Mouse (Mus musculus): ENCODE data around the gene Kcnn1. TPM values are rescaled to one million over a fixed set of nuclear protein-coding genes. Genes with fewer than 3 reads are reported as not detected.
"Not testable (repeated sequence)": the region's sequence is repeated elsewhere in the genome, so short reads cannot be mapped to it uniquely, and the experiment has no call there.

Kcnn1 gene
- polyA plus RNA-seq, 1 experiment from 2014 or later: 1.1 TPM

GRCm38 (mm10) chr8:70895571-70896259 lies 32.7 kb upstream of the Kcnn1 start:
- not testable (repeated sequence) for H3K27ac ChIP-seq (ENCODE audit: low read depth, low read length); ATAC-seq (replicated peaks; ENCODE audit: insufficient number of reproducible peaks, low FRiP score, low TSS enrichment); H3K9me3 ChIP-seq (replicated peaks; ENCODE audit: control insufficient read depth, low read length)
- H3K4me3 ChIP-seq (ENCODE audit: low read depth, low read length): peak overlapping the region; percentile 91
- peaks cover 39% of the 10 kb centered on the region for H3K27me3 ChIP-seq (ENCODE audit: control insufficient read depth, insufficient read depth, low read length)
- H3K9ac ChIP-seq (ENCODE audit: low read depth, low read length): peak overlapping the region; percentile 89
- peak overlapping the region; percentile 97 for H3K4me2 ChIP-seq
- peaks cover 18% of the 10 kb centered on the region for H3K36me3 ChIP-seq (ENCODE audit: control insufficient read depth, insufficient read depth, low read length)
- WGBS (ENCODE audit: insufficient replicate concordance): 86% methylated on average over 24 of the region's 24 CpGs
- peaks cover 17% of the 10 kb centered on the region for H3K4me1 ChIP-seq (ENCODE audit: control insufficient read depth, insufficient read depth, low read length)

DNA sequence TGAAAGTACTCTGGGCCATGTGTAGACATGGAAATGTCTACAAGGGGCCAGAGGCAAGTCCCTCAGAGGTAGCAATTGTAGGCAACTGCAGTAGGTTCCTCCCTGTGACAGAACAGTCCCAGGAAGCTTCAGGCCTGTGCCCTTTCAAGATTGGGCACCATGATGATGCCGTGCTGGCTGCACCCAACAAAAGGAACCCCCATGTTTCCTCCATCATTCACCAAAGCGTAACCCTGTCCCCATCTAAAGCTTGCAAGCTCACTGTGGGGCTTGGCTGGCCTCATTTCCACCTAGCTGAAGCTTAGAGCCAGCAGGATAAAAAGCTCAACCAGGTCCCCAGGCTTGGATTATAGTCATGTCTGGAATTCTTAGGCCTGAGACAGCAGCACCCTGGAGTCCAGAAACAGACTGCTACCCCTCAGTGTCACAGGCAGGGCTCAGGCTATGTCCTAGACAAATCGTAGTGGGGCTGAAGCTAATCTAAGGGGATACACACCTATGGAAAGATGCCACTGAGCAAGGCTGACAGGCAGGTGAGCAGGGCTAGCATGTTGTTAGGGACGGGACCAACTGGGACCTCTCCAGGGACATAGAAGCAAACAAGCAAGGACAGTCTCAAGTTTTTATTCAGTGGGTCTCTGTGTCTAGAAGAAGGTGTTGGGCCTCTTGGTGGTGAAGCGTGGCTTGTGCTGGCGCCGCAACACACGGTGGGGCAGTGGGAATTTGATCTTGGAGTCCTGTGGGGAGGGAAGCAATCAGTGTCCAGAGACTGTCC lies 31.9 kb upstream of the Kcnn1 start:
- ATAC-seq (replicated peaks; ENCODE audit: insufficient number of reproducible peaks, low FRiP score, low TSS enrichment): no peak
- Histone ChIP-seq H3K4me2 (no peak overlapping the region; the same call in 1 of the 2 replicates), H3K27me3 (ENCODE audit: control insufficient read depth, insufficient read depth, low read length) (peaks cover 46% of the 10 kb centered on the region), H3K9me3 (replicated peaks; ENCODE audit: control insufficient read depth, low read length) (no peaks in the 10 kb centered on the region), H3K36me3 (ENCODE audit: control insufficient read depth, insufficient read depth, low read length) (peaks cover 18% of the 10 kb centered on the region), H3K4me1 (ENCODE audit: control insufficient read depth, insufficient read depth, low read length) (peaks cover 17% of the 10 kb centered on the region), H3K27ac (ENCODE audit: low read depth, low read length) (no peak overlapping the region), H3K4me3 (ENCODE audit: low read depth, low read length) (no peak overlapping the region), H3K9ac (ENCODE audit: low read depth, low read length) (no peak overlapping the region)
- WGBS (ENCODE audit: insufficient replicate concordance): 89% methylated on average over 8 of the region's 8 CpGs

- Histone ChIP-seq H3K9me3 (replicated peaks; ENCODE audit: control insufficient read depth, low read length) (no peaks in the 10 kb centered on the region), H3K4me1 (ENCODE audit: control insufficient read depth, insufficient read depth, low read length) (peaks cover 17% of the 10 kb centered on the region), H3K4me2 (no peak overlapping the region), H3K36me3 (ENCODE audit: control insufficient read depth, insufficient read depth, low read length) (peaks cover 18% of the 10 kb centered on the region), H3K27ac (ENCODE audit: low read depth, low read length) (no peak overlapping the region), H3K4me3 (ENCODE audit: low read depth, low read length) (no peak overlapping the region), H3K9ac (ENCODE audit: low read depth, low read length) (no peak overlapping the region), H3K27me3 (ENCODE audit: control insufficient read depth, insufficient read depth, low read length) (peaks cover 48% of the 10 kb centered on the region)
- WGBS (ENCODE audit: insufficient replicate concordance): 68% methylated on average over 2 of the region's 2 CpGs
- no peak for ATAC-seq (replicated peaks; ENCODE audit: insufficient number of reproducible peaks, low FRiP score, low TSS enrichment)
Measured at GRCm38 (mm10) chr8:70894385-70894720, 31.3 kb upstream of the Kcnn1 start.

DNA sequence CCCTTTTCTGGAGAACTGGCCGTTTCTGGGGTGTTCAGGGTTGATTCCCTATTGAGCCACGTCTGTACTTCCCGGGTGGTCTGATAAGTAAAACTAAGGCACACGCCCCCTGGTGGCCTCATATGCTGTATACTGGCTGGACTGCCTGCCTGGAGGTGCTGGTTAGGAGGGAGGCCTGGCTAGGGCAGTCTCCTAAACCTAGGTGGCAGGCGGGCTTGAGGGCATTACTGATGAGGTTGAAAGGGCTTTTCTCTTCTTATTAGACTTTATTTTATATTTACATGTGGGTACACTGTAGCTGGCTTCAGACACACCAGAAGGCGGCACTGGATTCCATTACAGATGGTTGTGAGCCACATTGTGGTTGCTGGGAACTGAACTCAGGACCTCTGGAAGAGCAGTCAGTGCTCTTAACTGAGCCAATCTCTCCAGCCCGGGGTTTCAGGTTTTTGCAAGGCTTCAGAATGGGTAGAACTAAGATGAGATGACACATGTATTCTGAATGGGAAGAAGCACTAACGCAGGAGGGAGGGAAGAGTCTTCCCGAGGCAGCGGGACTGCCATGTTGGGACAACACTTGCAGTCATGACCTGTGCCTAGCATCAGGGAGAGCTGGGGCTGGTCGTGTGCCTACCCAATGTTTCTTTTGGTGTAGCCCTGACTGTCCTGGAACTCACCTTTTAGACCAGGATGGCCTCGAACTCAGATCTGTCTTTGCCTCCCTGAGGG lies 30.8 kb upstream of the Kcnn1 start:
- H3K4me2 ChIP-seq: no peak overlapping the region
- no peak for ATAC-seq (replicated peaks; ENCODE audit: insufficient number of reproducible peaks, low FRiP score, low TSS enrichment)
- H3K4me3 ChIP-seq (ENCODE audit: low read depth, low read length): no peak overlapping the region
- no peak overlapping the region for H3K27ac ChIP-seq (ENCODE audit: low read depth, low read length)
- peaks cover 51% of the 10 kb centered on the region for H3K27me3 ChIP-seq (ENCODE audit: control insufficient read depth, insufficient read depth, low read length)
- H3K36me3 ChIP-seq (ENCODE audit: control insufficient read depth, insufficient read depth, low read length): peaks cover 18% of the 10 kb centered on the region
- no peaks in the 10 kb centered on the region for H3K9me3 ChIP-seq (replicated peaks; ENCODE audit: control insufficient read depth, low read length)
- peaks cover 17% of the 10 kb centered on the region for H3K4me1 ChIP-seq (ENCODE audit: control insufficient read depth, insufficient read depth, low read length)
- no peak overlapping the region for H3K9ac ChIP-seq (ENCODE audit: low read depth, low read length)
- 29% methylated on average over 12 of the region's 12 CpGs for WGBS (ENCODE audit: insufficient replicate concordance)

- no peak for ATAC-seq (replicated peaks; ENCODE audit: insufficient number of reproducible peaks, low FRiP score, low TSS enrichment)
- H3K9me3 ChIP-seq (replicated peaks; ENCODE audit: control insufficient read depth, low read length): no peaks in the 10 kb centered on the region
- H3K4me2 ChIP-seq: peak overlapping the region; percentile 52
- H3K36me3 ChIP-seq (ENCODE audit: control insufficient read depth, insufficient read depth, low read length): peaks cover 18% of the 10 kb centered on the region
- H3K4me3 ChIP-seq (ENCODE audit: low read depth, low read length): peak overlapping the region; percentile 31
- no peak overlapping the region for H3K27ac ChIP-seq (ENCODE audit: low read depth, low read length)
- H3K9ac ChIP-seq (ENCODE audit: low read depth, low read length): no peak overlapping the region
- 23% methylated on average over 20 of the region's 20 CpGs for WGBS (ENCODE audit: insufficient replicate concordance)
- H3K27me3 ChIP-seq (ENCODE audit: control insufficient read depth, insufficient read depth, low read length): peaks cover 55% of the 10 kb centered on the region
- peaks cover 17% of the 10 kb centered on the region for H3K4me1 ChIP-seq (ENCODE audit: control insufficient read depth, insufficient read depth, low read length)
Measured at GRCm38 (mm10) chr8:70892896-70893655, 30.0 kb upstream of the Kcnn1 start.

GRCm38 (mm10) chr8:70892022-70892895 lies 29.2 kb upstream of the Kcnn1 start, which contains the start of gene Slc5a5:
Gene Slc5a5, minus strand, starts transcription at chr8:70892757.
- Histone ChIP-seq H3K9ac (ENCODE audit: low read depth, low read length) (0 out of 2 replicates have a peak within 1 kb of the TSS, but pooled peaks have one; percentile 30), H3K4me2 (peak within 1 kb of the TSS; percentile 52), H3K4me1 (ENCODE audit: control insufficient read depth, insufficient read depth, low read length) (peaks cover 17% of the 10 kb centered on the region), H3K27ac (ENCODE audit: low read depth, low read length) (no peak within 1 kb of the TSS), H3K36me3 (ENCODE audit: control insufficient read depth, insufficient read depth, low read length) (peaks cover 18% of the 10 kb centered on the region), H3K27me3 (ENCODE audit: control insufficient read depth, insufficient read depth, low read length) (peaks cover 58% of the 10 kb centered on the region), H3K9me3 (replicated peaks; ENCODE audit: control insufficient read depth, low read length) (no peaks in the 10 kb centered on the region), H3K4me3 (ENCODE audit: low read depth, low read length) (peak within 1 kb of the TSS; percentile 31)
- WGBS (ENCODE audit: insufficient replicate concordance): 3% methylated on average over 78 of the region's 80 CpGs
- ATAC-seq (replicated peaks; ENCODE audit: insufficient number of reproducible peaks, low FRiP score, low TSS enrichment): no peak

DNA sequence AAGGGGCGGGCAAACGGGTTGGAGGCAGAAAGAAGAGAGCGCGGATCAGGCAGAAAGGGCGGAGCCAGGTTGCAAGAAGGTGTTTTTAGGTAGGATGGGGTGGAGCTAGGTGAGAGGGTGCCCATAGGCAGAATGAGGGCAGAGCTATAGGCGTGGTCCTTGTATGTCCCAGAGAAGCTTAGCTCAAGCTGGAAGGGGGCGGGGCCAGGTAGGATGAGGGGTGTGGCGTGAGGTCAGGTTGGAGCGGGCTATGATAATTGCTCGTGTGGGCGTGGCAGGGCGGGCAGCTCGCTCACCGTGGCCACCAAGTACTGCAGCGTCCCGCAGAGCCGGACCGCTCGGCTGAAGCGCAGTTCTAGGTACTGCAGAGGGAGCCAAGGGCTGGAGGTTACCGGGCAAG lies 28.3 kb upstream of the Kcnn1 start:
- ATAC-seq (replicated peaks; ENCODE audit: insufficient number of reproducible peaks, low FRiP score, low TSS enrichment): no peak
- Histone ChIP-seq H3K36me3 (ENCODE audit: control insufficient read depth, insufficient read depth, low read length) (peaks cover 18% of the 10 kb centered on the region), H3K4me3 (ENCODE audit: low read depth, low read length) (no peak overlapping the region), H3K9me3 (replicated peaks; ENCODE audit: control insufficient read depth, low read length) (no peaks in the 10 kb centered on the region), H3K27me3 (ENCODE audit: control insufficient read depth, insufficient read depth, low read length) (peaks cover 59% of the 10 kb centered on the region), H3K27ac (ENCODE audit: low read depth, low read length) (no peak overlapping the region), H3K9ac (ENCODE audit: low read depth, low read length) (no peak overlapping the region), H3K4me2 (peak overlapping the region; percentile 52; the same call in 1 of the 2 replicates), H3K4me1 (ENCODE audit: control insufficient read depth, insufficient read depth, low read length) (peaks cover 16% of the 10 kb centered on the region)
- WGBS (ENCODE audit: insufficient replicate concordance): 7% methylated on average over 21 of the region's 21 CpGs

All from heart, embryonic 11.5 days (tissue).